Mouse (Mus musculus): ENCODE data around the gene Dab1. TPM values are rescaled to one million over a fixed set of nuclear protein-coding genes. Genes with fewer than 3 reads are reported as not detected.

Dab1 gene
- total RNA-seq, 2 experiments from 2014 or later, result not detected

GRCm38 (mm10) chr4:104597490-104598465, 978.6 kb downstream of the Dab1 start:
- ATAC-seq (replicated peaks; ENCODE audit: low FRiP score, poor library complexity, severe bottlenecking), result no peak

DNA sequence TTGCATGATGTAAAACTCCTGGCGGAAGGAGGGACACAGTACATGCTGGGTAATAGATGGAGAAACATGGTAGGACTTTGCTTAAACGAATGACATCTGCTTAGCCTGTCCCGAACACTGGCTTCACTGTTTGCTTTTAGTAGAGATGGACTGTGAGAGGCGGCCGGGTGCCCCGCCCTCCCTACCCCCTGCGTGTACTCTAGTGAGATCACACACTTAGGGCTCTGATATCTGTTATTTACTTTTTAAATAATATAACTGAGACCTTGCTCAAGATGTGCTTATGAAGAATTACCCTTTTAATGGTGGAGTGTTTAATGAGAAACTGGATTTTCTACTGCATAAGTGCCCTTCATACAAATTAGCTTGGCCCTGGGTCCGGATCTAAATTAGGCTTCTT, 983.6 kb downstream of the Dab1 start:
- ATAC-seq (replicated peaks; ENCODE audit: low FRiP score, poor library complexity, severe bottlenecking), result no peak

DNA sequence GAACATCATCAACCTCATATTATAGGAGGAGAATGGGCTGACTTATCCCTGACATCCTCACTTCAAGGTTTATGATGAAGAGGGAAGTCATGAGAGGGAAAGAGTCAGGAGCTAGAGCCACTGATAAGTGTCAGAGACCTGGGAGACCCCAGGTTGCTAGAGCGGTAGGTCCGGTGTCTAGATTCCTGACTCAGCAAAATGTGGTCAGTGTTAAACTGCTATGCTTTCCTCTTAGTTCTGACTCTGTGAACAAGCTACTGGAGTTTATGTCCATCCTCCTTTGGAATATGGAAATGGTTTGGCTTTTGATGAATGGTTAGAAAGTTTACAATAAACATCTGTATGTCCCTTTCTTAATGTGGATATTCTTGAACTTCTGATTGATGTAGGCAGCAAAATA, 985.1 kb downstream of the Dab1 start:
- no peak for ATAC-seq (replicated peaks; ENCODE audit: low FRiP score, poor library complexity, severe bottlenecking)

DNA sequence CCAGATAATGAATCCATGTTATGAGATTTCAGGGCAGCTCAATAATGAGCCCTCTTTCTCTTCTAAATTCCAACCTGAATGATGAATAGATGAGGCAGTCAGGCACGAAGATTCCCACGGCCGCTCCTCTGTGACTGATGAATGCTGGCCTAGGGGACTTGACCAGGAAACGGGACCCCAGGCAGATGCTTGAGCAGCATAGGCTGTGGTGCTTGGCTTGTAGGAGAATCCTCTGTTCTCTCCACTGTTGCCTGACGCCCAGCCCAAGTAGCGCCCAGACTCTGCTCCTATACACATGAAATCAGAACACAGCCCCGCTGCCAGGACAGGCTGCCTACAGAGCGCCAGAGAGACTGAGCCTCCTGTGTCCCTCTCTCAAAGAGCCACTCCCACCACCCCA, 987.7 kb downstream of the Dab1 start:
- ATAC-seq (replicated peaks; ENCODE audit: low FRiP score, poor library complexity, severe bottlenecking), result no peak

GRCm38 (mm10) chr4:104607636-104608035, 988.5 kb downstream of the Dab1 start:
- no peak for ATAC-seq (replicated peaks; ENCODE audit: low FRiP score, poor library complexity, severe bottlenecking)

GRCm38 (mm10) chr4:104619452-104619851, 1000.3 kb downstream of the Dab1 start:
- no peak for ATAC-seq (replicated peaks; ENCODE audit: low FRiP score, poor library complexity, severe bottlenecking)

GRCm38 (mm10) chr4:104625316-104625715, 1006.2 kb downstream of the Dab1 start:
- ATAC-seq (replicated peaks; ENCODE audit: low FRiP score, poor library complexity, severe bottlenecking), result no peak

- ATAC-seq (replicated peaks; ENCODE audit: low FRiP score, poor library complexity, severe bottlenecking), result no peak
These were observed 1009.5 kb downstream of the Dab1 start for GRCm38 (mm10) chr4:104628708-104629107.

DNA sequence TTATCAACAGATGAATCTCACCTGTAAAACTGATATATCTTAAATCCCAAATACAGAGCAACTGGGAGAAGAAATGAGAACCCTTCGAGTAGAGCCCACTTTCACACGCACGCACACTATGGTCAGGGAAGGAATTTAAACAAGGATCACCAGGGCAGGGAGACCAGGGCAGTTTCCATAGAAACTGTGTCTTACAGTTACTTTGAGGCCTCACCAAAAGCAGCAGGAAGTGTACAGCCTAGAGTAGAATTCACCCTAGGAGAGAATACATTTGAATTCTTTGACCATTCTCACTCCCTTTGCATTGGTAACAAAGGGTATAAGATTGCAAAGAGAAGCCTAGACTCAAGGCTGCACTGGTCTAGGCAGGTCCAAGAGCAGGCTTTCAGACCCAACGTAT, 1017.9 kb downstream of the Dab1 start:
- no peak for ATAC-seq (replicated peaks; ENCODE audit: low FRiP score, poor library complexity, severe bottlenecking)

- ATAC-seq (replicated peaks; ENCODE audit: low FRiP score, poor library complexity, severe bottlenecking), result no peak
These were observed 1021.5 kb downstream of the Dab1 start for GRCm38 (mm10) chr4:104640617-104641016.

DNA sequence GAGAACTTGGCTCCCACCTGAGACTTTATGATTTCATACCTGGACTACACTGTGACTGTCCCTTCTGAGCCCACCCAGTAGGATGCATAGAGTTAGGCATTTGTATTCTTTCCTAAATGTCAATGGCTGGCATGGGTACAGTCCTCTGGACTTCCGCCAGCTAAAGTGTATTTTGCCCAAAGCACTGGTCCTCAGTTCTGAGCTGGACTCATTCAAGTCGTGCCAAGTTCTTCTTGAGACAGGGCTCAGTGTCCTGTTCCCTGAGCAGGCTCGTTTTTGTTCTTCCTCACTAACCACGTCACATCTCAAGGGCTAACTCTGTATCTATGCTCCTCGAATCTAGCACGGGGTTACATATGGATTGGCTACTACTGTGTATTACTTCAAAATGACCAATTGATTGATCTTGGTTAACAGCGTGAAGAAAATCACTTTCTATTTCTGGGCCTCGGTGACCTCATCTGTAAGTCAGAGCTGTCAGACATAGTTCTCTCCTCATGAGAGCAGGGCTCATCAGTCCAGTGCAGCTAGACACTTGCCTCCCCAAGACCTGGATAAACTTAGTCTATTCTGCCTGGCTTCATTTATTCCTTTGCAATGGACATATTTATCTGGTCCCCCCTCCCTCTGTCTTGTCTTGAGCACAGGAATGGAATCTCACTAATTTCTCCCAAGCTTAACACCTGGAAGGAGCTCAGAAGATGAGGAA, 1023.8 kb downstream of the Dab1 start:
- no peak for ATAC-seq (replicated peaks; ENCODE audit: low FRiP score, poor library complexity, severe bottlenecking)

- no peak for ATAC-seq (replicated peaks; ENCODE audit: low FRiP score, poor library complexity, severe bottlenecking)
These were observed 1024.6 kb downstream of the Dab1 start for GRCm38 (mm10) chr4:104643534-104644356.

GRCm38 (mm10) chr4:104644357-104644630, 1025.1 kb downstream of the Dab1 start:
- ATAC-seq (replicated peaks; ENCODE audit: low FRiP score, poor library complexity, severe bottlenecking), result no peak

DNA sequence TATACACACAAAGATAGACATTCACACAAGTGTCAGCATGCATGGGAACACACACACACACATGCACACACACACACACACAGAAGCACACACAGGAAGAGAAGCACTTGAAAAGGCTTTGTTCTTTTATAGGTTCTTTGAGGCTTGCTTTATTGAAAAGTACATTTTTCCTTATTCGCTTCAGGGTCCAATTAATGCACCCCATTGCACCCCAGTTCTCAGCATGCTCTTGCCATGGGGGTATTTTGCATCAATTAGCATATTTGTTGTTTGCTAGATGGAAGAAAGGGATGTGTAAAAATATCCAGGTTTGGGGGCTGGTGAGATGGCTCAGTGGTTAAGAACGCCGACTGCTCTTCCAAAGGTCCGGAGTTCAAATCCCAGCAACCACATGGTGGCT, 1025.7 kb downstream of the Dab1 start:
- no peak for ATAC-seq (replicated peaks; ENCODE audit: low FRiP score, poor library complexity, severe bottlenecking)

DNA sequence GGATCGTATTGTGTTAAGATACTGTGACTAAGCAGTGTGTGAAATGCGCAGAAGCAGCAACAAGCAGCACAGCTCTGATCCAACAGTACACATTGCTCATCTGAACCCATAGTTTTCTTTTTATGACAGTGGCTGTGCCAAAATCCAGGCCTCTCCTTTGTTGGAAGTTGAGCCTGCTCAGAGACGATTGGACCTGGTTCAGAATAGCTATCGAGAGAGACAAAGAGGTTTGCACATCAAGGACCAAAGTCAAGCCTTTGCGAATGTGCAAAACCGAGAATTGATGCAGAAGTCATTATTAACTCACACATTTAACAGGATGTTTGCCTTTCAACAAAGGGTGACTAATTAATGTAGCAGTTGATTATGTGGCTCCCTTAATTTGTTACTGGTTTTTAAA, 1032.6 kb downstream of the Dab1 start:
- ATAC-seq (replicated peaks; ENCODE audit: low FRiP score, poor library complexity, severe bottlenecking), result no peak

GRCm38 (mm10) chr4:104656728-104657127, 1037.6 kb downstream of the Dab1 start:
- ATAC-seq (replicated peaks; ENCODE audit: low FRiP score, poor library complexity, severe bottlenecking), result no peak

DNA sequence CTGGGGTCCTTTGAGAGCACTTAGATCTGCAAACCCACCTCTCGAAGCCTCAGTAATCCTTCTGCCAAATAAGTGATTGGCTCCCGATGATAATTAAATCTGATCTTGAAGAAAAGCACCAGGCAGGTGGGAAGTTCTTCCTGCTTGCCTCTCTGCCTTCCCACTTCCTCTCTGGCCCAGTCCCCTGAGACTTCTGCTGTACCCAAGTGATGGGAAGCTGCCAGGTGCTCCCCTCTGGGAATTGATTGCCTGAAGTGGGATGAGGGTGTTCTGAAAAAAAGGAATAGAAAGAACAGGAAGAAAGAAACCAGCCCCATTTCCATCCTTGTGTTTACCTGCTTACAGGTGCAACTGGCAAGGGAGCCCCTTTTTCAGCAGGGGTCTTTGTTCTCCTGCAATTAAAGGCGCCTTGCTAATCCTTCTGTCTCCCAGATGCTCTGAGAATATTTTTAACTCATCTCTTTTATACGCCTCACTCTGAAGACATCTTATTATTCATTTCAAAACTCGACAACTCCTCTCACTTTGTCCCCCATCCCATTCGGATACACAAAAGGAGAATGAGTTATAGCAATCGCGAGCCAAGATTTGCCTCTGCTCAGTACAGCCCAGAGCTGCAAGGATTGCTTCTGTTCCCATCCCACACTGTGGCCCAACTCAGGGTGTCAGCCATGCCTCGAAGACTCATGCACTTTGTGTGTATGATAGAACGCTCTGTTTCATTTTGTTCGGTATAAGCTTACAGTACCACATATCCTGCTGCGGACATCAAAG, 1043.9 kb downstream of the Dab1 start:
- ATAC-seq (replicated peaks; ENCODE audit: low FRiP score, poor library complexity, severe bottlenecking), result no peak

DNA sequence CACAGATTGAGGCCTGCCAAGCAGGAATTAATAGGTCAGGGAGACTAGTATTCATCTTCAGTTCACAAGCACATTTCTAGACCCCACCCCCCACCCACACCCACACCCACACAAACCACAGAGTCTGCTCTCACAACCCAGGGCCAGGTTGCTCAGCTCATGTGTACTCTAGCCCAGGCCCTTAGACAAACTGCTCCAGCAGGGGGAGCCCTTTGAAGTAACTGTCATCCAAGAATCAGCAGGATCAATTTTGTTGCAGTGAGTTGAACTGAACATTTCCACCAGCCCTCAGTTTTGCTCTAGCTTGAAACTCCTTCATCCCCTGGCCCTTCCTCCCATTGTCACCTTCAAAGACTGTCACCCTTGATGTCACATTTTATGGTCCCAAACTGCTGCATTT, 1046.4 kb downstream of the Dab1 start:
- no peak for ATAC-seq (replicated peaks; ENCODE audit: low FRiP score, poor library complexity, severe bottlenecking)

- ATAC-seq (replicated peaks; ENCODE audit: low FRiP score, poor library complexity, severe bottlenecking), result no peak
These were observed 1047.8 kb downstream of the Dab1 start for GRCm38 (mm10) chr4:104666831-104667551.

Data from erythroblast, adult 5-6 weeks (primary cell).